Mouse (Mus musculus) heart, embryonic 16.5 days (tissue): Measurements from ENCODE around the gene Cavin1. TPM values are rescaled to one million over a fixed set of nuclear protein-coding genes. Genes with fewer than 3 reads are reported as not detected.
A peak's percentile ranks its signal among the peaks of the same experiment; 100 is the strongest.

Experiments used
- ATAC-seq: fragments of 200-750 bp; cut with Nextera tagmentation; replicated peaks from 2 replicates; pipeline ENCODE4 v1.8.0; 2017; ENCODE audit warnings: moderate number of reproducible peaks; ENCODE audit not compliant: insufficient read depth, low FRiP score; ENCODE audit errors: extremely low read depth
- H3K27ac ChIP-seq: fragments of 300-500 bp; sonication (generic); 2 replicates; pipeline ENCODE4 v1.5.1; 2014; ENCODE audit warnings: mild to moderate bottlenecking, low read length, control low read depth, moderate library complexity
- H3K27me3 ChIP-seq: fragments of 300-500 bp; sonication (generic); 2 replicates; pipeline ENCODE4 v1.6.1; 2014; ENCODE audit warnings: low read length, mixed read lengths; ENCODE audit not compliant: control insufficient read depth, insufficient read depth
- H3K36me3 ChIP-seq: fragments of 300-500 bp; sonication (generic); 2 replicates; pipeline ENCODE4 v1.6.1; 2014; ENCODE audit not compliant: control insufficient read depth, insufficient read depth
- H3K4me1 ChIP-seq: fragments of 300-500 bp; sonication (generic); 2 replicates; pipeline ENCODE4 v1.6.1; 2014; ENCODE audit warnings: low read length, mixed read lengths; ENCODE audit not compliant: control insufficient read depth, insufficient read depth
- H3K4me2 ChIP-seq: fragments of 300-500 bp; sonication (generic); 2 replicates; pipeline ENCODE4 v1.6.1; 2014; ENCODE audit warnings: low read depth, mild to moderate bottlenecking, control low read depth, low read length
- H3K4me3 ChIP-seq: fragments of 300-500 bp; sonication (generic); 2 replicates; pipeline ENCODE4 v1.5.1; 2014; ENCODE audit warnings: mild to moderate bottlenecking, control low read depth, low read length
- H3K9ac ChIP-seq: fragments of 300-500 bp; sonication (generic); 2 replicates; pipeline ENCODE4 v1.6.1; 2014; ENCODE audit warnings: low read length, control low read depth
- H3K9me3 ChIP-seq: fragments of 300-500 bp; sonication (generic); replicated peaks from 2 replicates; pipeline ENCODE4 v1.6.1; 2016; ENCODE audit warnings: low read length; ENCODE audit not compliant: control insufficient read depth
- WGBS: fragments of 180-500 bp; shearing (Covaris S2); extraction: QIAGEN DNeasy Blood & Tissue Kit; methylation state at CpG from one replicate; pipeline ENCODE4 v1.1.7; 2014; 5-methylcytosine and 5-hydroxymethylcytosine counted together
- polyA plus RNA-seq: library from polyadenylated mRNA; unstranded; fragments of >200 nt; fragmentation: Nextera tagmentation; extraction: Ambion mirVana; gene quantifications from 2 replicates; pipeline ENCODE4 v1.2.1, GENCODE M21; 2015

Cavin1 gene
- polyA plus RNA-seq, 1 experiment from 2014 or later = 428 TPM

GRCm38 (mm10) chr11:100983778-100984131 is 13.1 kb upstream of the Cavin1 start:
- H3K27ac ChIP-seq = no peak overlapping the region
- no peaks in the 10 kb centered on the region for H3K27me3 ChIP-seq
- WGBS = 64% methylated on average over 7 of the region's 7 CpGs
- peaks cover 18% of the 10 kb centered on the region for H3K4me1 ChIP-seq
- ATAC-seq = no peak
- H3K4me2 ChIP-seq = no peak overlapping the region; the same call in 1 of the 2 replicates
- no peaks in the 10 kb centered on the region for H3K9me3 ChIP-seq
- no peaks in the 10 kb centered on the region for H3K36me3 ChIP-seq
- H3K9ac ChIP-seq = peak overlapping the region; percentile 14
- no peak overlapping the region for H3K4me3 ChIP-seq

GRCm38 (mm10) chr11:100983125-100983777 is 12.6 kb upstream of the Cavin1 start:
- Histone ChIP-seq H3K4me3 (peak overlapping the region; percentile 55), H3K27ac (peak overlapping the region; percentile 65), H3K36me3 (no peaks in the 10 kb centered on the region), H3K9ac (peak overlapping the region; percentile 76), H3K27me3 (no peaks in the 10 kb centered on the region), H3K4me2 (peak overlapping the region; percentile 70), H3K9me3 (no peaks in the 10 kb centered on the region), H3K4me1 (peaks cover 18% of the 10 kb centered on the region)
- peak; percentile 63; the same call in 1 of the 2 replicates for ATAC-seq
- WGBS = 2% methylated on average over 20 of the region's 20 CpGs

DNA sequence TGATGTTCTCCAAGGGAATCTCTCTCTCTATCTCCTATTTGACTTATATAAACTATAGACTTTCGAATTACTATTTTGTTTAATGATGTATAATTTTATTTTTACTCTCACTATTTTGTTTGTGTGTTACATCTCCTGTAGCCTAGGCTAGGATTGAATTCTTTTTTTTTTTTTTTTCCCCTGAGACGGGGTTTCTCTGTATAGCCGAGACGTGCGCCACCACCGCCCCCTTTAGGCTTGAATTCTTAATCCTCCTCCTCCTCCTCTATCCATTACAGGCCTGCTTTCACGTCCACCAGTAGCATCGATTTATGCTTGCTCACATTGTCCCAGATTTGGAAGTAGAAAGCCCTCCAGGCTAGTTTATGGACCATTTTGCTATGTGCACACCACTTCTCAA is 11.4 kb upstream of the Cavin1 start:
- Histone ChIP-seq H3K27ac (no peak overlapping the region), H3K27me3 (no peaks in the 10 kb centered on the region), H3K36me3 (no peaks in the 10 kb centered on the region), H3K4me3 (no peak overlapping the region), H3K9ac (no peak overlapping the region), H3K4me1 (peaks cover 18% of the 10 kb centered on the region), H3K4me2 (no peak overlapping the region), H3K9me3 (no peaks in the 10 kb centered on the region)
- WGBS = 44% methylated on average over 8 of the region's 8 CpGs
- ATAC-seq = no peak

- 62% methylated on average over 3 of the region's 3 CpGs for WGBS
- no peak overlapping the region for H3K27ac ChIP-seq
- H3K4me3 ChIP-seq = no peak overlapping the region
These were observed 10.5 kb upstream of the Cavin1 start for GRCm38 (mm10) chr11:100981236-100981635.

DNA sequence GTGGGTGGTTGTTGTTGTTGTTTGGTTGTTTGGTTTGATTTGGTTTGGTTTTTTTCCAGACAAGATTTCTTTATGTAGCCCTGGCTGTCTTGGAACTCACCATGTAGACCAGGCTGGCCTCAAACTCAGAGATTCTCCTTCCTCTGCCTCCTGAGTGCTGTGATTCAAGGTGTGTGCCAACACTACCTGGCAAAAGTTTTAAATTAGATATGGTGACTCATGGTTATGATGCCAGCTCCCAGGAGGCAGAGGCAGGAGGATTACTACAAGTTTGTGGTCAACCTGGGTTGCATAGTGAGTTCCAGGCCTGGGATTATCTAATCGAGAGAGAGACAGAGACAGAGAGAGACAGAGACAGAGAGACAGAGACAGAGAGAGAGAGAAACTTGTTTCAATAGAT is 9.8 kb upstream of the Cavin1 start:
- H3K4me1 ChIP-seq = peaks cover 18% of the 10 kb centered on the region
- 75% methylated on average over 1 of the region's 1 CpGs for WGBS
- ATAC-seq = no peak
- no peaks in the 10 kb centered on the region for H3K9me3 ChIP-seq
- H3K27me3 ChIP-seq = no peaks in the 10 kb centered on the region
- H3K9ac ChIP-seq = no peak overlapping the region
- H3K36me3 ChIP-seq = no peaks in the 10 kb centered on the region
- H3K4me2 ChIP-seq = no peak overlapping the region
- H3K27ac ChIP-seq = peak overlapping the region; percentile 70
- no peak overlapping the region for H3K4me3 ChIP-seq

More at GRCm38 (mm10) chr11:100981236-100981635, 10.5 kb upstream of the Cavin1 start:
- H3K36me3 ChIP-seq = no peaks in the 10 kb centered on the region
- peaks cover 18% of the 10 kb centered on the region for H3K4me1 ChIP-seq
- H3K27me3 ChIP-seq = no peaks in the 10 kb centered on the region
- no peak overlapping the region for H3K4me2 ChIP-seq
- no peak for ATAC-seq
- H3K9me3 ChIP-seq = no peaks in the 10 kb centered on the region
- H3K9ac ChIP-seq = no peak overlapping the region

DNA sequence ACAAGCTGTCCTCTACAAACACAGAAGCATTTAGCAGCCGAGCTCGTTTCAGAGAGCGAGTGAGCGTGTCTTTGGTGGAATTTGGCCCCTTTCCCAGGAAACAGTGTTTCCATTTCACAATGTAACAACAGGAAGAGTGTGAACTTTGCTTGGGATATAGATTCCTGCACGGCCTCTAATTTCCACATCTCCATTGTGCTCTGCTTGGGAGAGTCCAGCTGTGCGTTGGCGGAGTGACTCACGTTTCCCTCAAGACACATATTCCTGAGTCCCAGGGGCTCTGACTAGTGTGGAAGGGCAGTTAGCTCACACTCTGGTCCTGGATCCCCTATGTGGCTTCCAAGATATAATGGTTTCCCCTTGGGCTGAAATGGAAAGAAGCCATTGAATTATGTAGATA is 9.2 kb upstream of the Cavin1 start:
- no peak overlapping the region for H3K4me3 ChIP-seq
- peak overlapping the region; percentile 6; the same call in 1 of the 2 replicates for H3K4me2 ChIP-seq
- peaks cover 20% of the 10 kb centered on the region for H3K4me1 ChIP-seq
- H3K9me3 ChIP-seq = no peaks in the 10 kb centered on the region
- ATAC-seq = peak; percentile 83
- H3K9ac ChIP-seq = no peak overlapping the region; the same call in 1 of the 2 replicates
- no peaks in the 10 kb centered on the region for H3K36me3 ChIP-seq
- WGBS = 25% methylated on average over 8 of the region's 8 CpGs
- H3K27ac ChIP-seq = peak overlapping the region; percentile 70
- H3K27me3 ChIP-seq = no peaks in the 10 kb centered on the region

GRCm38 (mm10) chr11:100975241-100975640 is 4.6 kb upstream of the Cavin1 start:
- no peak overlapping the region for H3K4me3 ChIP-seq
- H3K4me1 ChIP-seq = peaks cover 16% of the 10 kb centered on the region
- no peak for ATAC-seq
- 47% methylated on average over 7 of the region's 7 CpGs for WGBS
- H3K27me3 ChIP-seq = no peaks in the 10 kb centered on the region
- H3K27ac ChIP-seq = no peak overlapping the region; the same call in 1 of the 2 replicates
- no peak overlapping the region for H3K9ac ChIP-seq
- no peaks in the 10 kb centered on the region for H3K36me3 ChIP-seq
- H3K4me2 ChIP-seq = no peak overlapping the region
- no peaks in the 10 kb centered on the region for H3K9me3 ChIP-seq

GRCm38 (mm10) chr11:100974381-100974970 is 3.8 kb upstream of the Cavin1 start:
- peaks cover 12% of the 10 kb centered on the region for H3K4me1 ChIP-seq
- no peak overlapping the region for H3K27ac ChIP-seq
- no peak overlapping the region for H3K4me2 ChIP-seq
- no peak for ATAC-seq
- H3K4me3 ChIP-seq = no peak overlapping the region
- H3K9me3 ChIP-seq = no peaks in the 10 kb centered on the region
- H3K9ac ChIP-seq = no peak overlapping the region
- WGBS = 64% methylated on average over 14 of the region's 14 CpGs
- H3K27me3 ChIP-seq = no peaks in the 10 kb centered on the region
- H3K36me3 ChIP-seq = no peaks in the 10 kb centered on the region

DNA sequence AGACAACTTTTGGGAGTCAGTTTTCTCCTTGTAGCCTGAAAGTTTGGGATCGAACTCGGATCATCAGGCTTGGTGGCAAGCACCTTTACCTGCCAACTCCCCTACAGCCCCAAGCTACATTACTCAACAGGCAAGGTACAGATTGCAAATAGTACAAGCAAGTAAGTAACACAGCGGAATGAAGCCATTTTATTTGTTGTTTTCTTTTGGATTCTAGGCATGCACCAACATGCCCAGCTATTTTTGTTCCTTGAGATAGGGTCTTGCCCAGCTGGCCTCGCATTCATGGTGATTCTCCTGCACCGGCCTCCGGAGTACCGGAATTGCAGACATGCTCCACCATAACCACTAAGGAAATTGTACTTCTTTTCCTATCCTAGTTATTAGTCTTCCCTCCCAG is 2.6 kb upstream of the Cavin1 start:
- Histone ChIP-seq H3K27ac (no peak overlapping the region), H3K9ac (no peak overlapping the region), H3K4me1 (peaks cover 12% of the 10 kb centered on the region), H3K9me3 (no peaks in the 10 kb centered on the region), H3K4me3 (no peak overlapping the region), H3K36me3 (no peaks in the 10 kb centered on the region), H3K4me2 (no peak overlapping the region), H3K27me3 (no peaks in the 10 kb centered on the region)
- WGBS = 66% methylated on average over 7 of the region's 7 CpGs
- no peak for ATAC-seq
